Mouse (Mus musculus) midbrain, embryonic 13.5 days (tissue): ENCODE measurements around the gene Ddit4. TPM values are rescaled to one million over a fixed set of nuclear protein-coding genes. Genes with fewer than 3 reads are reported as not detected.

ENCODE experiments used
- ATAC-seq: fragments of 200-750 bp; cut with Nextera tagmentation; 2 replicates; pipeline ENCODE4 v1.8.0; 2017; ENCODE audit warnings: mild to moderate bottlenecking, moderate TSS enrichment, moderate library complexity
- H3K27ac ChIP-seq: fragments of 300-500 bp; sonication (generic); 2 replicates; pipeline ENCODE4 v1.5.1; 2015; ENCODE audit warnings: inconsistent platforms, mild to moderate bottlenecking, moderate library complexity
- H3K27me3 ChIP-seq: fragments of 300-500 bp; sonication (generic); 2 replicates; pipeline ENCODE4 v1.6.1; 2015; ENCODE audit warnings: mild to moderate bottlenecking, inconsistent platforms
- H3K36me3 ChIP-seq: fragments of 300-500 bp; sonication (generic); 2 replicates; pipeline ENCODE4 v1.6.1; 2015; ENCODE audit warnings: mild to moderate bottlenecking, inconsistent platforms
- H3K4me1 ChIP-seq: fragments of 300-500 bp; sonication (generic); replicated peaks from 2 replicates; pipeline ENCODE4 v1.6.1; 2015; ENCODE audit warnings: inconsistent platforms
- H3K4me2 ChIP-seq: fragments of 300-500 bp; sonication (generic); replicated peaks from 2 replicates; pipeline ENCODE4 v1.6.1; 2015; ENCODE audit warnings: moderate library complexity, mild to moderate bottlenecking, inconsistent platforms
- H3K4me3 ChIP-seq: fragments of 300-500 bp; sonication (generic); replicated peaks from 2 replicates; pipeline ENCODE4 v1.5.1; 2015; ENCODE audit warnings: mild to moderate bottlenecking, inconsistent platforms
- H3K9ac ChIP-seq: fragments of 300-500 bp; sonication (generic); replicated peaks from 2 replicates; pipeline ENCODE4 v1.6.1; 2015; ENCODE audit warnings: mild to moderate bottlenecking, inconsistent platforms
- H3K9me3 ChIP-seq: fragments of 300-500 bp; sonication (generic); 2 replicates; pipeline ENCODE4 v1.6.1; 2016; ENCODE audit warnings: mild to moderate bottlenecking, inconsistent platforms
- WGBS: fragments of 180-500 bp; shearing (Covaris S2); methylation state at CpG from one replicate; pipeline ENCODE4 v1.1.7; 2015; 5-methylcytosine and 5-hydroxymethylcytosine counted together
- polyA plus RNA-seq: library from polyadenylated mRNA; unstranded; fragments of >200 nt; fragmentation: Nextera tagmentation; extraction: Ambion mirVana; gene quantifications from 2 replicates; pipeline ENCODE4 v1.2.1, GENCODE M21; 2015

Gene Ddit4
- polyA plus RNA-seq, 1 experiment from 2014 or later, result 58.7 TPM

- Histone ChIP-seq H3K36me3 (no peaks in the 10 kb centered on the region), H3K4me2 (peak overlapping the region; percentile 50), H3K27me3 (no peaks in the 10 kb centered on the region), H3K9me3 (no peaks in the 10 kb centered on the region), H3K4me1 (peaks cover 46% of the 10 kb centered on the region), H3K9ac (peak overlapping the region; percentile 59), H3K27ac (peak overlapping the region; percentile 88), H3K4me3 (peak overlapping the region; percentile 28)
- WGBS, result 10% methylated on average over 25 of the region's 25 CpGs
- ATAC-seq, result peak; percentile 7
Observed at GRCm38 (mm10) chr10:59957171-59958149, 5.8 kb upstream of the Ddit4 start.

- Histone ChIP-seq H3K27ac (peak overlapping the region; percentile 88), H3K9me3 (no peaks in the 10 kb centered on the region), H3K4me3 (no peak overlapping the region), H3K4me2 (no peak overlapping the region), H3K4me1 (peaks cover 47% of the 10 kb centered on the region), H3K27me3 (no peaks in the 10 kb centered on the region), H3K36me3 (no peaks in the 10 kb centered on the region), H3K9ac (no peak overlapping the region)
- WGBS, result 58% methylated on average over 5 of the region's 5 CpGs
- no peak for ATAC-seq
Observed at GRCm38 (mm10) chr10:59956681-59957080, 5.0 kb upstream of the Ddit4 start.

GRCm38 (mm10) chr10:59953564-59954039 is 2.0 kb upstream of the Ddit4 start:
- ATAC-seq, result no peak
- H3K27me3 ChIP-seq, result no peaks in the 10 kb centered on the region
- H3K4me1 ChIP-seq, result peaks cover 54% of the 10 kb centered on the region
- no peak overlapping the region for H3K4me2 ChIP-seq
- no peak overlapping the region for H3K4me3 ChIP-seq
- no peak overlapping the region for H3K9ac ChIP-seq
- H3K9me3 ChIP-seq, result no peaks in the 10 kb centered on the region
- H3K36me3 ChIP-seq, result no peaks in the 10 kb centered on the region
- peak overlapping the region; percentile 71 for H3K27ac ChIP-seq
- WGBS, result 29% methylated on average over 7 of the region's 7 CpGs

DNA sequence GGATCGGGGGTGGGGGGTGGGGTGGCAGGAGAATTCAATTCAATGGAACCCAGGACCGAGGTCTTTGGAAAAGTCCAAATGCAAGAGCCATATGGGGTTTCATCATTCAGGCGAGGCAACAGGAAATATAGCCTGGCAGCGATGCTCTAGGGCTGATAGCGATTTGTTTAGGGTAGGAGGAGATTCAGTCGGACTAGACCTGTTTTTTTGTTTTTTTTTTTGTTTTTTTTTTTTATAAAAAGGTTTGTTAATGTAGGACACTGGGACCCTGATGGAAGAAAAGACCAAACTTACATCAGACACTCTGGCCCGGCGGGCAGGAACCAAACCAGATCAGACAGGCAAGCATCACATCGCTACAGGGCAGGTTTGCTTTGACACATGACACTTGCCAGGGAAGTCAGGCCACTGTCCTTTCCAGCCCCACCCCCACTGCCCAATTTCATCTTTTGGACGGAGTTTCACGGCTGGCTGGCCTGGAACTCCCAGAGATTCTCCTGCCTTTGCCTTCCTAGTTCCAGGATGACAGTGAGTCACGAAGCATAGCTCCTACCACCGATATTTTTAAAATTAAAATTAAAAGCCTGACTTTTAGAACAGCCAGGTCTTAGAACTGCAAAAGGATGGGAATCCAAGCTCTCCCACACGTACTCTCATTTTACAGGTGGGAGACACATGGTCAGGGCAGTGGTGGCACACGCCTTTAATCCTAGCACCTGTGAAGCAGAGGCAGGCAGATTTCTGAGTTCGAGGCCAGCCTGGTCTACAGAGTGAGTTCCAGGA is 1.3 kb upstream of the Ddit4 start:
- H3K36me3 ChIP-seq, result no peaks in the 10 kb centered on the region
- WGBS, result 20% methylated on average over 16 of the region's 16 CpGs
- ATAC-seq, result no peak
- H3K9me3 ChIP-seq, result no peaks in the 10 kb centered on the region
- peak overlapping the region; percentile 96 for H3K4me3 ChIP-seq
- peak overlapping the region; percentile 78 for H3K9ac ChIP-seq
- peaks cover 53% of the 10 kb centered on the region for H3K4me1 ChIP-seq
- peak overlapping the region; percentile 97 for H3K27ac ChIP-seq
- H3K27me3 ChIP-seq, result no peaks in the 10 kb centered on the region
- peak overlapping the region; percentile 96 for H3K4me2 ChIP-seq

DNA sequence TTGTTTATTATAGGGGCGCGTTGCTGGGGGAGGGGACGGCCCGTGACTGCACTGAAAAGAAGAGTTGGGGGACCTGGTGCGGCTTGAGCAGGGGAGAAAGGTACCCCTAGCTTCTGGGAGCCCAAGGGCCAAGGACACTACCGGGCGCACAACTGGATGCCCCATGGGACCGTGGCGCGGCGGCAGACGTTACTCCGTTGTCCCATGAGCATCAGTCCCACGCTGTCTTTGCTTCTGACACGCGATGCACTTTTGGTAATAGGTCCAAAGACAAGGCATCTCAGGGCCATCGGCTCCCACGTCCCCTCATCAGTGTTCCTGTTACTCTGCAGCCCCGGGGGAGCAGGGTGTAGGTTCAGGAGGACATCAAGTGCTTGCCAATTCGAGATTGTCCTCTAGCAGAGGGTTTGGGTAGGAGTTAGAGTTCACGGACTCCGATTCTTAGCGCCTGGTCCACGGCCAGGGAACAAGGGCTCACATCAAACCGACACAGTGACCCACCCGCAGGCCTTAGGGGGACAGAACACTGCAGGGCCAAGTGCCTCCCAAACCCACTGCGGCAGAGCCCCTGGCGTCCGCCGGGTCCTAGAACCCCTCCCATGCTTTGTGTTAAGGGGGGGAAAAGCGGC is 632 bp upstream of the Ddit4 start:
- WGBS, result under 1% methylated on average over 31 of the region's 31 CpGs
- peaks cover 46% of the 10 kb centered on the region for H3K4me1 ChIP-seq
- peak overlapping the region; percentile 96 for H3K4me3 ChIP-seq
- peak; percentile 35 for ATAC-seq
- H3K4me2 ChIP-seq, result peak overlapping the region; percentile 96
- peak overlapping the region; percentile 78 for H3K9ac ChIP-seq
- H3K27me3 ChIP-seq, result no peaks in the 10 kb centered on the region
- no peaks in the 10 kb centered on the region for H3K36me3 ChIP-seq
- H3K27ac ChIP-seq, result peak overlapping the region; percentile 97
- H3K9me3 ChIP-seq, result no peaks in the 10 kb centered on the region

- peak overlapping the region; percentile 96 for H3K4me2 ChIP-seq
- no peaks in the 10 kb centered on the region for H3K36me3 ChIP-seq
- no peaks in the 10 kb centered on the region for H3K27me3 ChIP-seq
- H3K27ac ChIP-seq, result peak overlapping the region; percentile 93
- H3K9me3 ChIP-seq, result no peaks in the 10 kb centered on the region
- 0% methylated on average over 23 of the region's 23 CpGs for WGBS
- peak overlapping the region; percentile 97 for H3K9ac ChIP-seq
- ATAC-seq, result peak; percentile 55
- H3K4me3 ChIP-seq, result peak overlapping the region; percentile 96
- peaks cover 36% of the 10 kb centered on the region for H3K4me1 ChIP-seq
Observed at GRCm38 (mm10) chr10:59950716-59951191, 880 bp downstream of the Ddit4 start.

GRCm38 (mm10) chr10:59949783-59950605 is 1.6 kb downstream of the Ddit4 start:
- 44% methylated on average over 15 of the region's 15 CpGs for WGBS
- no peaks in the 10 kb centered on the region for H3K9me3 ChIP-seq
- peak overlapping the region; percentile 97 for H3K9ac ChIP-seq
- no peak for ATAC-seq
- H3K36me3 ChIP-seq, result no peaks in the 10 kb centered on the region
- peak overlapping the region; percentile 93 for H3K27ac ChIP-seq
- H3K4me3 ChIP-seq, result peak overlapping the region; percentile 96
- no peaks in the 10 kb centered on the region for H3K27me3 ChIP-seq
- peaks cover 36% of the 10 kb centered on the region for H3K4me1 ChIP-seq
- H3K4me2 ChIP-seq, result peak overlapping the region; percentile 96

GRCm38 (mm10) chr10:59949255-59949648 is 2.4 kb downstream of the Ddit4 start:
- H3K27ac ChIP-seq, result peak overlapping the region; percentile 7; the same call in 1 of the 2 replicates

GRCm38 (mm10) chr10:59948363-59949254 is 3.0 kb downstream of the Ddit4 start:
- WGBS, result 59% methylated on average over 6 of the region's 6 CpGs
- Histone ChIP-seq H3K9ac (no peak overlapping the region), H3K9me3 (no peaks in the 10 kb centered on the region), H3K4me3 (peak overlapping the region; percentile 96; the same call in 1 of the 2 replicates), H3K4me2 (peak overlapping the region; percentile 96), H3K36me3 (no peaks in the 10 kb centered on the region), H3K27ac (0 out of 2 replicates have a peak overlapping the region, but pooled peaks have one; percentile 10), H3K4me1 (peaks cover 39% of the 10 kb centered on the region), H3K27me3 (no peaks in the 10 kb centered on the region)
- no peak for ATAC-seq

More at GRCm38 (mm10) chr10:59949255-59949648, 2.4 kb downstream of the Ddit4 start:
- Histone ChIP-seq H3K27me3 (no peaks in the 10 kb centered on the region), H3K4me2 (peak overlapping the region; percentile 96), H3K9me3 (no peaks in the 10 kb centered on the region), H3K4me1 (peaks cover 36% of the 10 kb centered on the region), H3K9ac (peak overlapping the region; percentile 97; the same call in 1 of the 2 replicates), H3K36me3 (no peaks in the 10 kb centered on the region), H3K4me3 (peak overlapping the region; percentile 96)
- no peak for ATAC-seq
- WGBS, result 84% methylated on average over 1 of the region's 1 CpGs
